Mouse (Mus musculus): ENCODE data around the gene Kif24.
A peak's percentile ranks its signal among the peaks of the same experiment; 100 is the strongest.

DNA sequence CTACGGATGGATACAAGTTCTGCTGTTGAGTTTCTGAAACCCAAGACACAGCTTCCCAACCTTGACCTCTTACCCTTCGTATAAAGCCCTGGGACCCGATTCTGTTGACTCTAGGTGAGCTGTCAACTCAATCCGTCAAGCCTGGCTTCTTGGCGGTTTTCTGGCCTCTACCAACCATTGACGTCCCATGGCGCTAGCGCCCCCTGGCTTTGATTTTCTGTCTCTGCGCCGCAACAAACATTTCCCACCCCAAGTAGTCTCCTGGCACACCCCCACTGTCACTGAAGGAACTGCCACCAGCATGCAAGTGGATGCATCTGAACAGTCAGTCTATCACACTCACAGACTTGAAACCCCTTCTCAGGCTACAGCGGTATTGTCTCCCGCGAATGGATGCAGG, 41.5 kb upstream of the Kif24 start:
- TF ChIP-seq CTCF (conservative IDR thresholded peaks at IDR 0.05; ENCODE audit: insufficient read depth, insufficient read length, low read depth, low read length) (peak; percentile 54), POLR2A (IDR thresholded peaks at IDR 0.05; ENCODE audit: low read depth, low read length) (no peak)
